Mouse (Mus musculus) olfactory bulb, adult 2 months (tissue): Measurements from ENCODE around the gene Rpl18.

Experiments used
- CTCF ChIP-seq: fragments of 200-500 bp; IDR thresholded peaks from 2 replicates; pipeline ENCODE4 v1.5.1; 2012; ENCODE audit warnings: low read depth, mild to moderate bottlenecking, low read length, moderate library complexity; ENCODE audit not compliant: insufficient read depth
- POLR2A ChIP-seq: fragments of 200-500 bp; IDR thresholded peaks from 2 replicates; pipeline ENCODE4 v1.6.1; 2012; ENCODE audit warnings: mild to moderate bottlenecking, low read depth, low read length, moderate library complexity; ENCODE audit not compliant: insufficient read depth

DNA sequence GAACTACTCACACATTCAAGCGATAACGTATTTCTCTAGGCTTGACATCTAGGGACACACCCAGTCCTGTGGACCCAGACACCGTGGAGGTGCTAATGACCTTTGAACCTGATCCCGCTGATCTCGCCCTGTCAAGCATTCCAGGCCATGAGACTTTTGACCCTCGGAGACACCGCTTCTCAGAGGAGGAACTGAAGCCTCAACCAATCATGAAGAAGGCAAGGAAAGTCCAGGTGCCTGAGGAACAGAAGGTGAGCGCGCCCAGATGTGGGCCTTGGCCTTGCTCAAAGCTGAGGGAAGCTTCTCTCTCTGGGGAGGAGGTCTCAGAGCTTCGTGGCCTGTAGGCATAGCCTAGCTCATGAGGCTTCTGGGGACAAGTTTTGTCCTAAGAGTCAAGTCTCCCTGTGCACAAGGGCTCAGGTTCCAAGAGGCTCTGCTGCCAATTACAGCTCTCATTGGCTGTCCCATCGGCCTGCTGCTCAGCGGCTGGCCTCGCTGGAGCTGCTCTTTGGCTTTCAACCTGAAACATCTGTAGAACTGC lies 7.0 kb upstream of the Rpl18 start:
- no peak for TF ChIP-seq CTCF
- no peak for TF ChIP-seq POLR2A
